Mouse (Mus musculus): ENCODE data around the gene Rhd. TPM values are rescaled to one million over a fixed set of nuclear protein-coding genes. Genes with fewer than 3 reads are reported as not detected.

The Rhd gene
- total RNA-seq (2012; rRNA removed) (0.92 and 1.1 TPM in 2 replicates), total RNA-seq (2014; rRNA removed) (0.82 and 1.3 TPM in 2 replicates), polyA plus RNA-seq (2012; ENCODE audit: insufficient read length, low read depth) (0.79 and 1.1 TPM in 2 replicates)

DNA sequence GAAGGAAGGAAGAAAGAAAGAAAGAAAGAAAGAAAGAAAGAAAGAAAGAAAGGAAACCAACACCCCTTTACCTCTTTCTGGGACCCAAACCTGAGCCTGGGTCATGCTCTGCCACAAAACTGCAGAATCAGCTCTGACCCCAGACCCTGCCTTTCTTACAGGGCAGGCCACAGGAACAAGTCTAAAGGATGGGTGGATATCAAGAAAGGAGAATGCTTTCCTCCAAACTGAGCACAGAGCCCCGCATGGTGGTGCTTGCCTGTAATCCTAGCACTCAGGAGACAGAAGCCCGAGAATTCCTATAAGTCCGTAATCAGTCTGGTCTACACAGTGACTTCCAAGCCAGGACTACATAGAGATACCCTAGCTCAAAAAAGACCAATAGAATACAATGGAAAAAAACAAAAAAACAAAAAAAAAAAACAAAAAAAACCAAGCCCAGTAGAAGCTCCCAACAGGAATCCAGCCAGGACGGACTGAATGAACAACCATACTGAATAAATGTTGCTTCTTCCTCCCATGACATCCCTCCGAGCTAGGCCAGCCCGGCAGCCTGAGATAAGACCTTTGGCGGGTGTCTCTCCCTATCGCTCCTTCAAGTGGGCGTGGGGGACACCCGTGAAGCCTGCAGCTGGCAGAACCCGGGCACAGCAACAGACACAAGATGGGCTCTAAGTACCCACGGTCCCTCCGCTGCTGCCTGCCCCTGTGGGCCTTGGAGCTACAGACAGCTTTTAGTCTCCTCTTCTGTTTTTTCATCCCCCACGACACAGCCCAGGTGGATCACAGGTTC, at the start of gene Rhd:
Gene Rhd (plus strand): TSS at position 600 of the 793 bp plus-strand sequence.
- TF ChIP-seq ETS1 (conservative IDR thresholded peaks at IDR 0.05; ENCODE audit: low read depth, low read length), result no peak
- TF ChIP-seq GABPA (IDR thresholded peaks at IDR 0.05; ENCODE audit: insufficient replicate concordance, low read depth, low read length), result no peak
- Histone ChIP-seq H3K9me3 (replicated peaks; ENCODE audit: low read length) (no peaks in the 10 kb centered on the region), H3K9ac (ENCODE audit: insufficient read depth, low read depth) (no peak within 1 kb of the TSS), H3K4me2 (ENCODE audit: insufficient read depth, low read depth, poor library complexity, severe bottlenecking) (no peak within 1 kb of the TSS), H3K4me1 (ENCODE audit: control insufficient read depth in 1 of 2, insufficient read depth in 2 of 2) (peaks cover 0 to 9% of the 10 kb centered on the region in 2 experiments; a peak in 2 of 4 replicates), H3K36me3 (replicated peaks in 1 of 2; ENCODE audit: control insufficient read depth in 1 of 2, insufficient read depth in 1 of 2, low read length in 1 of 2) (no peaks in the 10 kb centered on the region), H3K79me2 (replicated peaks; ENCODE audit: control insufficient read depth, extremely low read depth, insufficient read depth, poor library complexity, severe bottlenecking) (no peaks in the 10 kb centered on the region), H3K27ac (ENCODE audit: insufficient read depth, low read depth) (no peak within 1 kb of the TSS), H3K4me3 (replicated peaks in 1 of 3; ENCODE audit: low read depth in 2 of 3, low read length in 2 of 3, poor library complexity in 1 of 3) (no peak within 1 kb of the TSS), H3K27me3 (replicated peaks) (peaks cover 36% of the 10 kb centered on the region)
- DNase-seq (ENCODE audit: extremely low read depth), result no peak
- dilution Hi-C loops (cut with MboI; ENCODE audit: extremely low pct_ligation_motif_present, extremely low pct_unique_long_range_greater_than_20kb, low sequenced_read_pairs), result no loop called here
- in situ Hi-C loops (cut with MboI; ENCODE audit: low pct_ligation_motif_present, low pct_unique_long_range_greater_than_20kb, low sequenced_read_pairs), result no loop called here

DNA sequence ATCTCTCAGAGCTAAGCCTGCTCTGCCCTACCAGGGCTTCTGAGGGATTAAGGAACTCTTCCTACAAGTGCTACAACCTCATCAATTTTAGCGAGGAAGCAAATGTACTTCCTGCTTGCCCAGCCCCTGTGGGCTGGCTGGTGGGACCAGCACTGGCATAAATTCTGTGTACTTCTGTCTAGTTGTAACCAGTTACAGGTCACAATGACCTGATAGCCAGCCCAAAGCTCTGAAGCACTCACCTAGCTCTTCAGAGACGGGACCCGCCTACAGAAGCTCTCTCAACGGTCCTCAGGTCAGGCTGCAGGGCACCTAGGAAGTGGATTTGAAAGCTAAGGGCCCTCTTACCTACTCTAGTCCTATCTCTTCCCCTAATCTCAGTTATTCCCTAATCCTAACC, 46.6 kb upstream of the Rhd start:
- Histone ChIP-seq H3K27ac (ENCODE audit: insufficient read depth, low read depth) (no peak overlapping the region), H3K4me2 (ENCODE audit: insufficient read depth, low read depth, poor library complexity, severe bottlenecking) (no peak overlapping the region), H3K36me3 (replicated peaks in 1 of 2; ENCODE audit: control insufficient read depth in 1 of 2, insufficient read depth in 1 of 2, low read length in 1 of 2) (peaks cover 0 to 24% of the 10 kb centered on the region in 2 experiments), H3K27me3 (replicated peaks) (no peaks in the 10 kb centered on the region), H3K9ac (ENCODE audit: insufficient read depth, low read depth) (no peak overlapping the region), H3K79me2 (replicated peaks; ENCODE audit: control insufficient read depth, extremely low read depth, insufficient read depth, poor library complexity, severe bottlenecking) (no peaks in the 10 kb centered on the region), H3K4me1 (ENCODE audit: control insufficient read depth in 1 of 2, insufficient read depth in 2 of 2) (peaks cover 11 to 40% of the 10 kb centered on the region in 2 experiments), H3K9me3 (replicated peaks; ENCODE audit: low read length) (no peaks in the 10 kb centered on the region), H3K4me3 (replicated peaks in 1 of 3; ENCODE audit: low read depth in 2 of 3, low read length in 2 of 3, poor library complexity in 1 of 3) (no peak overlapping the region)
- DNase-seq (ENCODE audit: extremely low read depth), result no peak
- TF ChIP-seq POLR2AphosphoS2 (IDR thresholded peaks at IDR 0.05; ENCODE audit: low read depth, low read length) (no peak), MAFK (IDR thresholded peaks at IDR 0.05; ENCODE audit: insufficient replicate concordance, low read length) (no peak), JUN (IDR thresholded peaks at IDR 0.05; ENCODE audit: insufficient read depth, low read depth, low read length) (no peak)
- in situ Hi-C loops (cut with MboI; ENCODE audit: low pct_ligation_motif_present, low pct_unique_long_range_greater_than_20kb, low sequenced_read_pairs), result no loop called here
- dilution Hi-C loops (cut with MboI; ENCODE audit: extremely low pct_ligation_motif_present, extremely low pct_unique_long_range_greater_than_20kb, low sequenced_read_pairs), result no loop called here

DNA sequence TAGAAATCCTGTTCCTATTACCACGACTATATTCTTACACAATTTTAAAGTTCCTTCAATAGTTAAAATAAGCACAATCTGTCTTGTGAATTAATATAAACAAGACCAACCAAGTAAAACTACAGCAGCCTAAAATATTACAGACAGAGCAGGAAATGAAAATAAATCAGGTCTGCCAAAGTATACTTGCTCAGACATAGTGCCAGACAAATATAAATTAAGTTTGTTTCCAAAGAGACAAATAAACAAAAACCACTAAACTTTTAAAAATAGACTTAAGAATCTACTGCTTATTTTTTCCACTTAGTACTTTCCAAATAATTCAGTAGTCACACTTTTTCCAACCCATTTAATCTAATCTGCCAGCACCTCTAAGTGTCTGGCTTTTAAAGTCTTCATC, 43.3 kb upstream of the Rhd start:
- H3K4me1 ChIP-seq (ENCODE audit: control insufficient read depth in 1 of 2, insufficient read depth in 2 of 2), result peaks cover 0 to 9% of the 10 kb centered on the region in 2 experiments; a peak in 2 of 4 replicates
- DNase-seq (ENCODE audit: extremely low read depth), result no peak
- dilution Hi-C loops (cut with MboI; ENCODE audit: extremely low pct_ligation_motif_present, extremely low pct_unique_long_range_greater_than_20kb, low sequenced_read_pairs) (no loop called here), in situ Hi-C loops (cut with MboI; ENCODE audit: low pct_ligation_motif_present, low pct_unique_long_range_greater_than_20kb, low sequenced_read_pairs) (no loop called here)
- H3K27ac ChIP-seq (ENCODE audit: insufficient read depth, low read depth), result no peak overlapping the region
- no peak for TF ChIP-seq MYC (IDR thresholded peaks at IDR 0.05; ENCODE audit: low read depth, low read length)
- no peak for TF ChIP-seq E2F4 (IDR thresholded peaks at IDR 0.05; ENCODE audit: insufficient replicate concordance, low read depth, low read length)
- no peak for TF ChIP-seq POLR2A (IDR thresholded peaks at IDR 0.05; ENCODE audit: low read depth, low read length)
- no peak for TF ChIP-seq ETS1 (conservative IDR thresholded peaks at IDR 0.05; ENCODE audit: low read depth, low read length)
- no peaks in the 10 kb centered on the region for H3K27me3 ChIP-seq (replicated peaks)
- H3K4me3 ChIP-seq (replicated peaks in 1 of 3; ENCODE audit: low read depth in 2 of 3, low read length in 2 of 3, poor library complexity in 1 of 3), result no peak overlapping the region
- no peak overlapping the region for H3K4me2 ChIP-seq (ENCODE audit: insufficient read depth, low read depth, poor library complexity, severe bottlenecking)
- H3K79me2 ChIP-seq (replicated peaks; ENCODE audit: control insufficient read depth, extremely low read depth, insufficient read depth, poor library complexity, severe bottlenecking), result no peaks in the 10 kb centered on the region
- H3K9ac ChIP-seq (ENCODE audit: insufficient read depth, low read depth), result no peak overlapping the region
- H3K9me3 ChIP-seq (replicated peaks; ENCODE audit: low read length), result no peaks in the 10 kb centered on the region
- peaks cover 0 to 25% of the 10 kb centered on the region in 2 experiments for H3K36me3 ChIP-seq (replicated peaks in 1 of 2; ENCODE audit: control insufficient read depth in 1 of 2, insufficient read depth in 1 of 2, low read length in 1 of 2)

Measured in CH12.LX (cell line).